In genomic region chr1:127206020-127206641, GRCm38 (mm10) we compare ENCODE assay signal across 8 mouse cellular contexts. TPM values are rescaled to one million over a fixed set of nuclear protein-coding genes. Genes with fewer than 3 reads are reported as not detected.
DNase-seq lines count a peak whose midpoint lies in the region; ATAC-seq and TF ChIP-seq lines count a peak whose summit lies in the region.

No protein-coding gene starts in this region.

- no peaks in the 10 kb centered on the region for H3K9me3 ChIP-seq in intestine, postnatal 0 days (ENCODE audit: control insufficient read depth)
- no peaks in the 10 kb centered on the region for H3K9me3 ChIP-seq in limb, embryonic 15.5 days
- no peaks in the 10 kb centered on the region for H3K9me3 ChIP-seq in midbrain, embryonic 14.5 days (ENCODE audit: control insufficient read depth, low read length)

- peak overlapping the region; percentile 93 for H3K4me3 ChIP-seq in intestine, postnatal 0 days (ENCODE audit: low read depth, low read length)
- H3K4me3 ChIP-seq in limb, embryonic 15.5 days = peak overlapping the region; percentile 85
- H3K4me3 ChIP-seq in midbrain, embryonic 14.5 days (replicated peaks; ENCODE audit: low read depth, low read length) = peak overlapping the region; percentile 90
- H3K4me3 ChIP-seq in spleen, adult 2 months (ENCODE audit: extremely low read depth, insufficient read depth, insufficient read length) = peak overlapping the region; percentile 99

- no peaks in the 10 kb centered on the region for H3K36me3 ChIP-seq in intestine, postnatal 0 days (ENCODE audit: control insufficient read depth, insufficient read depth)
- no peaks in the 10 kb centered on the region for H3K36me3 ChIP-seq in limb, embryonic 15.5 days
- no peaks in the 10 kb centered on the region for H3K36me3 ChIP-seq in midbrain, embryonic 14.5 days (ENCODE audit: control insufficient read depth, insufficient read depth, low read length)
- no peaks in the 10 kb centered on the region for H3K36me3 ChIP-seq in spleen, adult 2 months (ENCODE audit: control insufficient read depth, insufficient read depth, low read length)

- no peaks in the 10 kb centered on the region for H3K27me3 ChIP-seq in intestine, postnatal 0 days (replicated peaks; ENCODE audit: control insufficient read depth, insufficient read depth, low read length)
- no peaks in the 10 kb centered on the region for H3K27me3 ChIP-seq in limb, embryonic 15.5 days
- H3K27me3 ChIP-seq in midbrain, embryonic 14.5 days (ENCODE audit: control insufficient read depth, insufficient read depth, low read length) = no peaks in the 10 kb centered on the region
- H3K27me3 ChIP-seq in spleen, adult 2 months (ENCODE audit: control insufficient read depth, insufficient read depth, low read length) = no peaks in the 10 kb centered on the region

- H3K9ac ChIP-seq in intestine, postnatal 0 days (ENCODE audit: low read depth, low read length) = peak overlapping the region; percentile 69
- H3K9ac ChIP-seq in limb, embryonic 15.5 days = peak overlapping the region; percentile 71
- peak overlapping the region; percentile 91 for H3K9ac ChIP-seq in midbrain, embryonic 14.5 days (replicated peaks; ENCODE audit: low read length)

- no peaks in the 10 kb centered on the region for H3K4me1 ChIP-seq in intestine, postnatal 0 days (replicated peaks; ENCODE audit: control insufficient read depth, insufficient read depth, low read length)
- peaks cover 20% of the 10 kb centered on the region for H3K4me1 ChIP-seq in limb, embryonic 15.5 days
- H3K4me1 ChIP-seq in midbrain, embryonic 14.5 days (ENCODE audit: control insufficient read depth, insufficient read depth, low read length) = peaks cover 20% of the 10 kb centered on the region
- H3K4me1 ChIP-seq in spleen, adult 2 months (ENCODE audit: control insufficient read depth, insufficient read depth, insufficient read length) = peaks cover 8% of the 10 kb centered on the region; the same call in 1 of the 2 replicates

- peak; percentile 23; the same call in 1 of the 2 replicates for ATAC-seq in intestine, postnatal 0 days
- ATAC-seq in limb, embryonic 15.5 days (ENCODE audit: insufficient number of reproducible peaks, low FRiP score, low TSS enrichment, low read depth) = no peak
- ATAC-seq in midbrain, embryonic 14.5 days (ENCODE audit: low FRiP score, low TSS enrichment) = peak; percentile 52

- TF ChIP-seq CTCF in intestine, postnatal 0 days (IDR thresholded peaks at IDR 0.05; ENCODE audit: low read depth) = no peak
- TF ChIP-seq CTCF in spleen, adult 2 months (IDR thresholded peaks at IDR 0.05; ENCODE audit: extremely low read depth, insufficient read depth, insufficient read length, insufficient replicate concordance) = no peak

- WGBS in intestine, postnatal 0 days = 1% methylated on average over 39 of the region's 39 CpGs
- 3% methylated on average over 39 of the region's 39 CpGs for WGBS in limb, embryonic 15.5 days
- WGBS in midbrain, embryonic 14.5 days = under 1% methylated on average over 39 of the region's 39 CpGs
- WGBS in spleen, adult 2 months = under 1% methylated on average over 39 of the region's 39 CpGs

- DNase-seq in left cerebral cortex, adult 18-20 months (ENCODE audit: low spot score in 2 of 2) = peak; percentile 46 to 56
- DNase-seq in left cerebral cortex, adult 11 months (ENCODE audit: low spot score) = no peak
- peak; percentile 55 for DNase-seq in embryo, embryonic 9.5 days (ENCODE audit: extremely low spot score)
- peak; percentile 64 to 72 for DNase-seq in heart, adult 18-20 months
- peak; percentile 72 for DNase-seq in midbrain, embryonic 14.5 days
- peak in 1 of 2 experiments; percentile 43 for DNase-seq in spleen, adult 2 months (ENCODE audit: low read depth in 1 of 2, low spot score in 2 of 2)

- no peak for TF ChIP-seq POLR2A in spleen, adult 2 months (IDR thresholded peaks at IDR 0.05; ENCODE audit: low read depth, low read length)

- peak overlapping the region; percentile 92 for H3K27ac ChIP-seq in intestine, postnatal 0 days (ENCODE audit: low read depth, low read length)
- H3K27ac ChIP-seq in limb, embryonic 15.5 days = peak overlapping the region; percentile 95
- H3K27ac ChIP-seq in midbrain, embryonic 14.5 days (replicated peaks; ENCODE audit: low read depth, low read length) = peak overlapping the region; percentile 95
- H3K27ac ChIP-seq in spleen, adult 2 months (ENCODE audit: insufficient read depth, low read length) = peak overlapping the region; percentile 97; the same call in 1 of the 2 replicates

- peak overlapping the region; percentile 97 for H3K4me2 ChIP-seq in intestine, postnatal 0 days (replicated peaks; ENCODE audit: low read depth)
- H3K4me2 ChIP-seq in limb, embryonic 15.5 days = peak overlapping the region; percentile 95
- H3K4me2 ChIP-seq in midbrain, embryonic 14.5 days (ENCODE audit: low read length) = peak overlapping the region; percentile 87

RNA-seq across cellular contexts. Expression of gene Mgat5, which starts 1.3 kb away (rescaled TPM):
- total RNA-seq in left cerebral cortex, adult 18-20 months (2021) = 10 to 100 TPM; 70.4 to 74.1 TPM
- total RNA-seq in heart, adult 18-20 months (2021) = 10 to 100 TPM; 13.2 to 15.2 TPM
- polyA plus RNA-seq in intestine, postnatal 0 days (2015; fragmentation: Nextera tagmentation; extraction: Ambion mirVana) = 4.1 and 4.5 TPM in 2 replicates
- 5.3 and 6.7 TPM in 2 replicates for polyA plus RNA-seq in limb, embryonic 15.5 days (2015; fragmentation: Nextera tagmentation; extraction: Ambion mirVana)
- 18.3 and 21.4 TPM in 2 replicates for polyA plus RNA-seq in midbrain, embryonic 14.5 days (2014; fragmentation: Nextera tagmentation; extraction: Ambion mirVana)
- polyA plus RNA-seq in spleen, adult 2 months (2012; rRNA removed) = 4.8 and 4.9 TPM in 2 replicates
